Mouse (Mus musculus) inflammation-experienced regulatory T-cells (primary cell): ENCODE results near the gene Zbtb8a. TPM values are rescaled to one million over a fixed set of nuclear protein-coding genes. Genes with fewer than 3 reads are reported as not detected.

Experiments used
- polyA plus RNA-seq, 2 experiments: library from polyadenylated mRNA; unstranded; fragments of 100-300 nt; shearing (Covaris generic); gene quantifications; one replicate each; pipeline ENCODE4 v1.2.1; 2017

Zbtb8a gene
- 10 to 100 TPM; 10.9 to 17.0 TPM for polyA plus RNA-seq

GRCm38 (mm10) chr4:129377601-129378390 is at the start of gene Zbtb8a:
Zbtb8a (minus strand) TSS chr4:129378116.

GRCm38 (mm10) chr4:129335216-129336074 is 42.5 kb downstream of the Zbtb8a start, which contains the start of the genes Rbbp4 and Zbtb8os:
Rbbp4 (minus strand) TSS chr4:129335370.
Zbtb8os (plus strand) TSS chr4:129335695.

Other genes with a start within 250 kb of the Zbtb8a start
- 1 to 10 TPM in 1 of 2 experiments, under 1 TPM in 1; 0.56 to 1.0 TPM for gene Fndc5, start 241.1 kb downstream of the Zbtb8a start, polyA plus RNA-seq
- 10 to 100 TPM; 16.7 to 20.3 TPM for gene S100pbp, start 188.4 kb downstream of the Zbtb8a start, polyA plus RNA-seq
- gene Yars, start 188.4 kb downstream of the Zbtb8a start, polyA plus RNA-seq = 10 to 100 TPM; 48.9 to 49.5 TPM
- gene C77080, start 116.7 kb downstream of the Zbtb8a start, polyA plus RNA-seq = 1 to 10 TPM in 1 of 2 experiments, under 1 TPM in 1; 0.67 to 1.0 TPM
- gene Sync, start 90.5 kb downstream of the Zbtb8a start, polyA plus RNA-seq = under 1 TPM in 1 of 2 experiments, not detected in 1; 0.16 TPM
- gene Rbbp4, start 42.7 kb downstream of the Zbtb8a start, polyA plus RNA-seq = 100 to 1,000 TPM; 289 to 317 TPM
- gene Zbtb8os, start 42.4 kb downstream of the Zbtb8a start, polyA plus RNA-seq = 10 to 100 TPM; 57.3 to 72.8 TPM
- under 1 TPM; 0.05 to 0.15 TPM for gene Zbtb8b, start 62.7 kb upstream of the Zbtb8a start, polyA plus RNA-seq
- 10 to 100 TPM; 32.3 to 41.6 TPM for gene Bsdc1, start 83.5 kb upstream of the Zbtb8a start, polyA plus RNA-seq
- gene Tssk3, start 112.9 kb upstream of the Zbtb8a start, polyA plus RNA-seq = under 1 TPM in 1 of 2 experiments, not detected in 1; 0.12 TPM
- under 1 TPM in 1 of 2 experiments, not detected in 1; 0.67 TPM for gene Fam229a, start 113.1 kb upstream of the Zbtb8a start, polyA plus RNA-seq
- gene Marcksl1, start 135.5 kb upstream of the Zbtb8a start, polyA plus RNA-seq = 10 to 100 TPM; 35.3 to 36.6 TPM
- gene Hdac1, start 164.6 kb upstream of the Zbtb8a start, polyA plus RNA-seq = 100 to 1,000 TPM; 277 to 296 TPM
- gene Lck, start 195.5 kb upstream of the Zbtb8a start, polyA plus RNA-seq = 1,000 to 10,000 TPM; 1,474 to 1,514 TPM
- gene Fam167b, start 200.4 kb upstream of the Zbtb8a start, polyA plus RNA-seq = under 1 TPM; 0.42 to 0.60 TPM
- gene Eif3i, start 222.5 kb upstream of the Zbtb8a start, polyA plus RNA-seq = 100 to 1,000 TPM; 175 to 192 TPM
- gene Tmem234, start 222.6 kb upstream of the Zbtb8a start, polyA plus RNA-seq = 100 to 1,000 TPM; 197 to 198 TPM
- gene Dcdc2b, start 236.1 kb upstream of the Zbtb8a start, polyA plus RNA-seq = 1 to 10 TPM; 3.3 to 5.4 TPM
- 10 to 100 TPM; 30.2 to 39.2 TPM for gene Iqcc, start 241.0 kb upstream of the Zbtb8a start, polyA plus RNA-seq
- gene Ccdc28b, start 245.8 kb upstream of the Zbtb8a start, polyA plus RNA-seq = 10 to 100 TPM; 41.9 to 47.5 TPM